Mouse (Mus musculus) megakaryocyte, embryonic 14.5 days (primary cell): ENCODE results near the gene Vmn2r82. TPM values are rescaled to one million over a fixed set of nuclear protein-coding genes. Genes with fewer than 3 reads are reported as not detected.
A peak's percentile ranks its signal among the peaks of the same experiment; 100 is the strongest.
"Not testable (repeated sequence)": the region's sequence is repeated elsewhere in the genome, so short reads cannot be mapped to it uniquely, and the experiment has no call there.

ENCODE experiments used
- H3K27me3 ChIP-seq: replicated peaks from 2 replicates; pipeline ENCODE3; 2012; ENCODE audit warnings: inconsistent platforms
- H3K36me3 ChIP-seq: replicated peaks from 2 replicates; pipeline ENCODE3; 2012; ENCODE audit warnings: low read length, inconsistent platforms, mixed read lengths
- H3K4me1 ChIP-seq: 2 replicates; pipeline ENCODE4 v1.6.1; 2012; ENCODE audit warnings: inconsistent platforms
- H3K4me3 ChIP-seq: replicated peaks from 2 replicates; pipeline ENCODE3; 2012; ENCODE audit warnings: moderate library complexity, mild to moderate bottlenecking, inconsistent platforms
- H3K9me3 ChIP-seq: 2 replicates; pipeline ENCODE4 v1.6.1; 2012; ENCODE audit warnings: inconsistent platforms
- FLI1 ChIP-seq: IDR thresholded peaks from 2 replicates; pipeline ENCODE4 v1.6.1; 2012; ENCODE audit warnings: low read length, inconsistent platforms, mixed read lengths
- GATA1 ChIP-seq: IDR thresholded peaks from 3 replicates; pipeline ENCODE4 v1.6.1; 2012; ENCODE audit warnings: mixed read lengths, low read length, inconsistent platforms, borderline replicate concordance
- polyA plus RNA-seq: library from polyadenylated mRNA; stranded (reverse); fragments of >175 nt; gene quantifications from 2 replicates; pipeline ENCODE4 v1.2.3, GENCODE M21; 2012; ENCODE audit warnings: low replicate concordance; ENCODE audit not compliant: insufficient read depth

The Vmn2r82 gene
- 0.17 TPM in 1 of 2 replicates, not detected in the other for polyA plus RNA-seq

DNA sequence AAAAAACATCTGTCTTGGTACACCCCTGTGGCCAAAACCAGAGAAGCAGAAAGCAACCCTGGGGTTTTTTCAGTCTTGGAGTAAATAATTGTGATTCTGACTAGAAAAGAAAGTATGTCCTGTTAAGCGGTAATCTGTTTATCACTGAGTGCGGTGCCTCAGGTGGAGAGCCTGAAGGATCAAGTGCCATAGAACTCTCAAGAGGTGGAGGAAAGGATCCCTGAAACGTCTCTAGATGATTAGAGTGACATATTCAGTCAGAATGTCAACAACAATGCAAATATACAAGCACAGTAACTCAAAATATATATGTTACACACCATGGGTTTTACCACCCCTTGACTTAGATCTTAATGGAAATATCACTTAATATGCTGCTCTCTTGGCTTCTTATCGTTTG, at the start of gene Vmn2r82:
Gene Vmn2r82 (plus strand): TSS at position 301 of the 400 bp plus-strand sequence.
- H3K4me1 ChIP-seq, H3K9me3 ChIP-seq, H3K27me3 ChIP-seq, H3K36me3 ChIP-seq, H3K4me3 ChIP-seq: not testable (repeated sequence)

DNA sequence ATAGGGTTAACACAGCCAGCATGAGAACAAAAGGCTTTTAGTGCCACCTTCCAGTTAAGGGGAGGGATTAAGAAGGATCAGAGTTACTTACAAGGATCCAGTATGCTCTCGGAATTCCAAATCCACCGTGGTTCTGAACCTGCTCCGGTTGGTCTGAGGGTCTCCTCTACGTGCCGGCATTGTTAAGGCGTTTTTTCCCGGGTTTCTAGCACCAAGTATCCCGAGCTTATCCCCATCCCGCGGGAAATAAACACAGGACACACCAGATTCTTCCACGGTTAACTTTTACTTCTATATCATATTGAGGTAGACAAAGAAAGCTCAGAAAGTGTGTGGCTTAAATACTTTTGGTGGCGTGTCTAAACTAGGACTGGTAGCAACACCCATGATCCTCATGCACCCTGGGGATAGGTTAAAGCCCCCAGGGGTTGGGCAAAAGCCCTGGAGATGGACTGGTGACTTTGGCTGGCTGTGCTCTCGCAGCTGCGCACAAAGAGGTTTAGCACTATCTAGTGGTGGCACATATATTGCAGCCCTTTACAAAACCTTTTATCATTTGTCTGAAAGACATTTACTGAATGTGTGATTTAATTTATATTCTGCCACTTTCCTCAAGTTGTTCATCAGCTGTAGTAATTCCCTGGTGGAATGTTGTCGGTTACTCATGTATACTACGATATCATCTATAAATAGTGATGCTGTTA, 34.1 kb upstream of the Vmn2r82 start:
- H3K4me3 ChIP-seq, H3K27me3 ChIP-seq, H3K4me1 ChIP-seq, H3K36me3 ChIP-seq, H3K9me3 ChIP-seq: not testable (repeated sequence)

DNA sequence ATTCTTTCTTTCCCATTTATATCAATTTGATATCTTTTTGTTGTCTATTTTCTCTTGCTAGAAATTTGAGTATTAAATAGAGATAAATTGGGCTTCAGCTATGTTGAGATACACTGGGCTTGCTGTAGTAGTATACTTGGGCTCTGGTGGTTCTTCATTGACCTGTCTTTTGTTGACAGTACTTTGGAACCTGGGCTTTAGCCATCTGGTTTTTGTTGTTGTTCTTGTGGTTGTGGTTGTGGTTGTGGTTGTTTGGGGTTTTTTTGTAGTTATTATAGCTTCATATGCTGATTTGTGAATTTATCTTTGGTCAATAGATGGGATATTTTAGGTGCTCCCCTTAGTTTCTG, 33.6 kb upstream of the Vmn2r82 start:
- Histone ChIP-seq H3K27me3 (no peaks in the 10 kb centered on the region), H3K4me1 (no peaks in the 10 kb centered on the region), H3K4me3 (no peak overlapping the region), H3K36me3 (no peaks in the 10 kb centered on the region), H3K9me3 (no peaks in the 10 kb centered on the region)
- TF ChIP-seq GATA1 (no peak), FLI1 (no peak)

DNA sequence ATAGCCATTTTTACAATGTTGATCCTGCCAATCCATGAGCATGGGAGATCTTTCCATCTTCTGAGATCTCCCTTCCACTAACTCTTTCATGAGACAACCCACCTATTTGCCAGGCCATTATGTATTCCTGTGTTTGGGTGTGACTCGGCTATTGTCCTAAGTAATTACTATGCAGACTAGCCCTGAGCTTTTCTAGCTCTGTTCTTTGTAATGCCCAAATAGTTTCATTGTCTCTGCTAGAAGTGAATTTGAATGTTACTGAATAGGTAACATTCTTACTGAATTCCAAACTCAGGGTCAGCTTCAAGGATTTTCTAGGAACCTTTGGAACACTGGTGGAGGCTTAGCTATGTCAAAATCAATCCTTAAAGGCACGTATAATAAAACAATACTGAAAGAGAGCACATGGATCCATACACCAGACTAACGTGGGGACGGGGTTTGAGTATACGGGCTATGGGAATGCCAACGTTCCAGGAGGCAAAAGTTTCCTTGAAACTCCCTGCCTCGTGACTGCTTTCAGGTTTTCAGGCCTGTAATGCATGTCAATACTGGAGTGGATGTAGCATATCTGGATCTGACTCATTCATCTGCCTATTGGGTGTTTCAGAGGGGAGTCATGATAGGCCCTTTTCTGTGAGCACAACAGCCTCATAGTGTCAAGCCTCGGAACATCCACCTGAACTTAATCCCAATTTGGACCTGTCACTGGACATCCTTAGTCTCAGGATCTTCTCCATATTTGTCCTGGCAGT, 43.8 kb downstream of the Vmn2r82 start:
- not testable (repeated sequence) for H3K4me3 ChIP-seq, H3K4me1 ChIP-seq, H3K27me3 ChIP-seq, H3K36me3 ChIP-seq, H3K9me3 ChIP-seq

DNA sequence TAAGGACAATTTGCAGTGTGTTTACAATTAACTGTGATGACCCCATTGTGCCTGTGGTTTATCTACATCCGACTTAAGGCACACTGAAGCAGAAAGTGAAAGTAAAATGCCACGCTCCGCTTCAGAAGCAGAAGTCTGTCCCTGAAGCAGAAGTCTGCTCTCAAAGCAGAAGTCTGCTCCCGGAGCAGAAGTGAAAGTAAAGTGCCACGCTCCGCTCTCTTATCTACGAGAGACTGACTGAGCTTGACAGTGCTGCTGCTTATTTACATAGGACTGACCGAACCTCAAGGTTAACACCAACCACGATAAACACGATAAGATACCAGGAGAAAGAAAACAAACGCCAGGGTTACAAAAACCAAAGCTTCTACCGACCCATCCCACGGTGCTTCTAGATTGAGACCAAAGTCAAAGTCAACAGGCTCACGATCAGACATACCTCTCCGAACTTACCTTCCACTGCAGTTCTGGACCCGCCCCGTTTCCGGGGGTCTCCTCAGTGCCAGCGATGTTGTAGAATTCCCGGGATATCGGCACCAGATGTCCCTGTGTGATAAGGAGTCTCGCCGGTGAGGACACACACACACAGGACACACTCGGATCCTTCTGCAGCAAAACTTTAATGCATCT, 60.9 kb downstream of the Vmn2r82 start:
- H3K36me3 ChIP-seq: no peaks in the 10 kb centered on the region
- no peaks in the 10 kb centered on the region for H3K27me3 ChIP-seq
- peak overlapping the region; percentile 89 for H3K4me3 ChIP-seq
- peaks cover 4% of the 10 kb centered on the region; the same call in 1 of the 2 replicates for H3K4me1 ChIP-seq
- no peak for TF ChIP-seq GATA1
- TF ChIP-seq FLI1: no peak
- peaks cover 32% of the 10 kb centered on the region for H3K9me3 ChIP-seq

DNA sequence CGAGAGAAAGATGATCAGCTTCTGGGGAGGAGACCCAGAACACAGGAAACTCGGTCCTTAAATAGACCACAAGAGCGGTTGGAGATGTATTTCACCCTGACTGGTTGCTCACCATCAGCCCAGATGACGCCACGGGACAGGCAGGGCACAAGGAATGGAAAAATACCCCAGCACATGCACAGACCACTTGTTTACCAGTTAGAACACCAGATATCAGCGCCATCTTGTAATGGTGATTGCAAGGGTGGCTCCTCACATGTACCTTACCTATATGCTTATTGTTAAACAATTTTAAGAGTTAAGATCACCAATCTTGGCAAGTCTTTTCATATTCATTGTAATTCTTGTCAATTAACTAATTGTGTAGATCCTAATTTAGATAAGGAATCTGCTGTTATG, 61.5 kb downstream of the Vmn2r82 start:
- peaks cover 35% of the 10 kb centered on the region for H3K9me3 ChIP-seq
- H3K4me3 ChIP-seq, H3K4me1 ChIP-seq, H3K27me3 ChIP-seq, H3K36me3 ChIP-seq: not testable (repeated sequence)

DNA sequence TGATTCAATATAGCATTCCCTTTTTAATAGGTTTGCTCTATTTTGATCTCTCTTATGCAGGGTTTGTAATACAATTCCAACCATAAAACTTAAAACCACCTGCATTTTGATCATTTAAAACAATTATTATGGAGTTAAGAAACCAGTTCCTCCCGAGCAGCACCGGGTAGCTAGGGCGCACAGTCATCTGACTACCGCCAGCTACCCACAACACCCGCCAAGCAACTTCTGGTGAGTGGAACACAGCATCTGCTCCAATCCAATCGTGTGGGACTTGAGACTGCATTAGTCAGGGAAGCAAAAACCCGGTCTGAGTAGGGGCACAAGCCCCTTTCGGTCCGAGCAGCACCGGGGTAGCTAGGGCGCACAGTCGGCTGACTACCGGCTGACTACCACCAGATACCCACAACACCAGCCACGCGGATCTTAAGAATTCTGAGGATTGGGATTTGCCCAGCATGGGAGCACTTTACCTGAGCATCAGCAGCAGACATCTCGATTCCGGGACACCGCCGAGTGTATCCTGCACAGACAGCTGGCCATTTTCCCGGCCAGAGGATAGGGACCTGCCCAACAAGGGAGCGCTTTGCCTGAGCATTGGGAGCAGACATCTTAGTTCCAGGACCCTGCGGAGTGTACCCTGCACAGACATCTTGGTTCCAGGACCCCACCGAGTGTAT, 79.0 kb downstream of the Vmn2r82 start:
- not testable (repeated sequence) for H3K4me1 ChIP-seq

More for the DNA sequence above, 79.0 kb downstream of the Vmn2r82 start:
- H3K36me3 ChIP-seq, H3K9me3 ChIP-seq, H3K4me3 ChIP-seq, H3K27me3 ChIP-seq: not testable (repeated sequence)

Other genes with a start within 250 kb of the Vmn2r82 start
- gene Vmn2r80, start 207.8 kb upstream of the Vmn2r82 start, polyA plus RNA-seq: not detected in 2 replicates
- gene Vmn2r81, start 108.8 kb upstream of the Vmn2r82 start, polyA plus RNA-seq: not detected in 2 replicates
- not detected in 2 replicates for gene Vmn2r83, start 112.2 kb downstream of the Vmn2r82 start, polyA plus RNA-seq
- gene Plpp2, start 177.3 kb downstream of the Vmn2r82 start, polyA plus RNA-seq: 5.7 and 5.9 TPM in 2 replicates
- gene Mier2, start 198.7 kb downstream of the Vmn2r82 start, polyA plus RNA-seq: 32.9 and 68.6 TPM in 2 replicates
- gene Theg, start 230.8 kb downstream of the Vmn2r82 start, polyA plus RNA-seq: 1.2 TPM in 1 of 2 replicates, not detected in the other